Mouse (Mus musculus): ENCODE data around the gene Cog4. TPM values are rescaled to one million over a fixed set of nuclear protein-coding genes. Genes with fewer than 3 reads are reported as not detected.
A peak's percentile ranks its signal among the peaks of the same experiment; 100 is the strongest.

Cog4 gene
- polyA plus RNA-seq (2016; fragmentation: Nextera tagmentation; extraction: Ambion mirVana): 77.0 and 77.7 TPM in 2 replicates

GRCm38 (mm10) chr8:110846405-110847170, at the start of gene Cog4, which contains the start of gene Sf3b3:
Cog4 (plus strand) TSS chr8:110846600.
Sf3b3 (minus strand) TSS chr8:110846787.
- Histone ChIP-seq H3K4me3 (peak within 1 kb of the TSS; percentile 87), H3K4me1 (peaks cover 14% of the 10 kb centered on the region; the same call in 1 of the 2 replicates), H3K9me3 (no peaks in the 10 kb centered on the region), H3K27ac (peak within 1 kb of the TSS; percentile 61), H3K9ac (peak within 1 kb of the TSS; percentile 89), H3K4me2 (replicated peaks) (peak within 1 kb of the TSS; percentile 61), H3K27me3 (replicated peaks) (no peaks in the 10 kb centered on the region), H3K36me3 (peaks cover 44% of the 10 kb centered on the region)
- ATAC-seq (ENCODE audit: low FRiP score, low read depth): peak; percentile 92
- WGBS: under 1% methylated on average over 53 of the region's 53 CpGs

DNA sequence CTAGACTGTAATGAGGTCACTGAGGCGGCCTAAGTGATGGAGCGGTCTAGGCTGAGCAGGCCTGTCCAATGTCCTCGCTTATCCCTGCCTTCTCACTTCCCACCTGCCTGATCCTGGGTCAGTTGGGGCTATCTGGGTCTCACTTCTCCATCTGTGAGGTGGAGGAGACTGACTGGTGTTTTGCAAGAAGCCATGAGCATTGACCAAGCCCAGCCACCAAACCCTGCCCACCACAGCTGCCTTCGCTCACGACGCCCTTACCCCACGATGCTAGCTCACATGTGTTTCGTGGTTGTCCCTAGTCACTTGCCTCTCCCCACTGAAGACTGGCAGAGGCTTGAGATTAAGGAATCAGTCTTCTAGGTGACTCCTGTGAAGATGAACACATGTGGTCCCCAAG, 49.3 kb upstream of the Cog4 start:
- Histone ChIP-seq H3K4me1 (no peaks in the 10 kb centered on the region), H3K4me3 (no peak overlapping the region), H3K9ac (no peak overlapping the region), H3K36me3 (no peaks in the 10 kb centered on the region), H3K4me2 (replicated peaks) (no peak overlapping the region), H3K27ac (no peak overlapping the region), H3K27me3 (replicated peaks) (no peaks in the 10 kb centered on the region), H3K9me3 (no peaks in the 10 kb centered on the region)
- no peak for ATAC-seq (ENCODE audit: low FRiP score, low read depth)
- WGBS: 94% methylated on average over 8 of the region's 8 CpGs

DNA sequence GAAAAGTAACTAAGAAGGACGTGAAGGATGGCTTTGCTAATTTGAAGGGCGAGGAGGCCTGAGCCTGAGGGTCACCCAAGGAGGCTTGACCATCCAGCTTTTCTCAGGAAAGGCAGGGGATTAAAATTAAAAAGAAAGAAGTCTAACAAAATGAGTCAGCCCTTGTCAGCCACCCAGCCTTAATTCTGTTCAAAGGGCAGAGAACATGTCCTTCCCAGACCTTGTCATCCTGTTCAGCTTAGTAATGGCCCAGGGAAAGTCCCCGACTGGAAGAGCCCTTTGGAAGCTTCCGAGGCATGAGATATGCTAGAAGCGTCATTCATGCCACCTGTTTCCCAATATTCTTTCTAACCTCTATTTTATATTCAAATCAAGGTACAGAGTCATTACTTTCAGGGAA, 43.4 kb upstream of the Cog4 start:
- no peak for ATAC-seq (ENCODE audit: low FRiP score, low read depth)
- 87% methylated on average over 5 of the region's 5 CpGs for WGBS
- no peak overlapping the region for H3K27ac ChIP-seq

GRCm38 (mm10) chr8:110803856-110804255, 42.5 kb upstream of the Cog4 start:
- no peak overlapping the region for H3K4me3 ChIP-seq
- 95% methylated on average over 9 of the region's 9 CpGs for WGBS

More for the DNA sequence above, 43.4 kb upstream of the Cog4 start:
- Histone ChIP-seq H3K4me2 (replicated peaks) (no peak overlapping the region), H3K4me1 (no peaks in the 10 kb centered on the region), H3K27me3 (replicated peaks) (no peaks in the 10 kb centered on the region), H3K36me3 (no peaks in the 10 kb centered on the region), H3K4me3 (no peak overlapping the region), H3K9ac (no peak overlapping the region), H3K9me3 (no peaks in the 10 kb centered on the region)

DNA sequence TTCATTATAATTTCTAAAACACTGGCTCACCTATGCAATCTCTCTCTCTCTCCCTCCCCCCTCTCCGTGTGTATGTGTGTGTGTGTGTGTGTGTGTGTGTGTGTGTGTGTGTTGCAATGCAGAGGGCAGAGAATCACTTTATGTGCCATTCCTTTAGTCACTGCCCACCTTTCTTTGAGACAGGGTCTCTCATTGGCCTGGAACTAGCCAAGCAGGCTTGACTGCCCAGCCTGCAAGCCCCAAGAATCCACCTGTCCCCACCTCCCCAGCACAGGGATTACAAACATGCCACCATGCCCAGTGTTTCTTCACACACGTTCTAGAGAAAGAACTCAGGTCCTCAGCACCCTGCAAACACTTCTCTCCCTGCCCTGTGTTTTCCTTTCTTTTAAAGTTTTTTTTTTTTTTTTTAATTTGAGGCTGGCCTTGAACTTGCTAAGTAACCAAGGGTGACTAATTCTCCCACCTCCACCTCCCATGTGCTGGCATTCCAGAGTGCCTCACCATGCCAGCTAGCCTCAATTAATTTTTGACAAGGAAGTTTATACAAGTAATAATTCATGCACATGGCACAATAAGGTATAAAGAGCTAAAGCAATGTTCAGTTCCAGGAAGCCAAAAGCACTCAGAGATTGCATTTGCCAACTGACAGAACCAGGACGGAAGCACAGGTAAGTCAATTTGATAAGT, 41.4 kb upstream of the Cog4 start:
- no peaks in the 10 kb centered on the region for H3K4me1 ChIP-seq
- H3K4me3 ChIP-seq: no peak overlapping the region
- H3K27me3 ChIP-seq (replicated peaks): no peaks in the 10 kb centered on the region
- H3K9me3 ChIP-seq: no peaks in the 10 kb centered on the region
- WGBS: 68% methylated on average over 3 of the region's 3 CpGs
- no peak overlapping the region for H3K27ac ChIP-seq
- H3K9ac ChIP-seq: no peak overlapping the region
- no peak for ATAC-seq (ENCODE audit: low FRiP score, low read depth)
- H3K36me3 ChIP-seq: peaks cover 15% of the 10 kb centered on the region
- no peak overlapping the region for H3K4me2 ChIP-seq (replicated peaks)

More at GRCm38 (mm10) chr8:110803856-110804255, 42.5 kb upstream of the Cog4 start:
- Histone ChIP-seq H3K27ac (no peak overlapping the region), H3K4me1 (no peaks in the 10 kb centered on the region), H3K9ac (no peak overlapping the region), H3K4me2 (replicated peaks) (no peak overlapping the region), H3K27me3 (replicated peaks) (no peaks in the 10 kb centered on the region), H3K36me3 (peaks cover 3% of the 10 kb centered on the region), H3K9me3 (no peaks in the 10 kb centered on the region)
- no peak for ATAC-seq (ENCODE audit: low FRiP score, low read depth)

DNA sequence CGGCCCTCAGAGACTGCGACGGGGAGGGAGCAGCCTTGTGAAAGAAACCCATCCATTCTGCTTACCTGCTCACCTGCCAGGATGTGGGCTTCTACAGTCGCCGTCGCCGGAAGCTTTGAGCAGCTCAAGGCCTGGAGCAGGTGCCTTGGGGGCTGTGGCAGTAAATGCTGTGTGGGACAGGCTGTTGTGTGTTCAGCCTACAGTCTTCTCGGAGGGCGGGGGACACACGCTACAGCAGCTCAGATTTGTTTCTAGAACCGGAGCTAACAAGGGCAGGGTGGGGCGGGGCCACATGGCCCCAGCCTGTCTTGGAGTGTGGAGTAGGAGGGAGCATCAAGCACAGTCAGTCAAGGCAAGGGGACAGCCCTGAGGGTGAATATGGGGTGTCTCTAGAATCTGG, 40.7 kb upstream of the Cog4 start, which contains the start of gene Il34:
Gene Il34, minus strand, starts transcription at position 256 of the 400 bp plus-strand sequence.
- Histone ChIP-seq H3K4me1 (no peaks in the 10 kb centered on the region), H3K9ac (no peak within 1 kb of the TSS), H3K27me3 (replicated peaks) (no peaks in the 10 kb centered on the region), H3K9me3 (no peaks in the 10 kb centered on the region), H3K27ac (no peak within 1 kb of the TSS), H3K36me3 (peaks cover 22% of the 10 kb centered on the region), H3K4me3 (no peak within 1 kb of the TSS), H3K4me2 (replicated peaks) (no peak within 1 kb of the TSS)
- no peak for ATAC-seq (ENCODE audit: low FRiP score, low read depth)
- 48% methylated on average over 12 of the region's 12 CpGs for WGBS

- H3K4me2 ChIP-seq (replicated peaks): no peak overlapping the region
- H3K4me1 ChIP-seq: no peaks in the 10 kb centered on the region
- peaks cover 26% of the 10 kb centered on the region for H3K36me3 ChIP-seq
- H3K9ac ChIP-seq: no peak overlapping the region
- H3K27me3 ChIP-seq (replicated peaks): no peaks in the 10 kb centered on the region
- no peak for ATAC-seq (ENCODE audit: low FRiP score, low read depth)
- no peak overlapping the region for H3K4me3 ChIP-seq
- no peak overlapping the region for H3K27ac ChIP-seq
- no peaks in the 10 kb centered on the region for H3K9me3 ChIP-seq
- WGBS: 91% methylated on average over 1 of the region's 1 CpGs
These were observed 40.3 kb upstream of the Cog4 start for GRCm38 (mm10) chr8:110806146-110806545.

GRCm38 (mm10) chr8:110808495-110809472, 37.6 kb upstream of the Cog4 start:
- no peak overlapping the region for H3K4me2 ChIP-seq (replicated peaks)
- no peak overlapping the region for H3K27ac ChIP-seq
- 70% methylated on average over 13 of the region's 13 CpGs for WGBS
- no peak overlapping the region for H3K9ac ChIP-seq
- no peak for ATAC-seq (ENCODE audit: low FRiP score, low read depth)
- no peaks in the 10 kb centered on the region for H3K27me3 ChIP-seq (replicated peaks)
- no peak overlapping the region for H3K4me3 ChIP-seq
- H3K4me1 ChIP-seq: no peaks in the 10 kb centered on the region
- H3K36me3 ChIP-seq: peaks cover 53% of the 10 kb centered on the region
- no peaks in the 10 kb centered on the region for H3K9me3 ChIP-seq

DNA sequence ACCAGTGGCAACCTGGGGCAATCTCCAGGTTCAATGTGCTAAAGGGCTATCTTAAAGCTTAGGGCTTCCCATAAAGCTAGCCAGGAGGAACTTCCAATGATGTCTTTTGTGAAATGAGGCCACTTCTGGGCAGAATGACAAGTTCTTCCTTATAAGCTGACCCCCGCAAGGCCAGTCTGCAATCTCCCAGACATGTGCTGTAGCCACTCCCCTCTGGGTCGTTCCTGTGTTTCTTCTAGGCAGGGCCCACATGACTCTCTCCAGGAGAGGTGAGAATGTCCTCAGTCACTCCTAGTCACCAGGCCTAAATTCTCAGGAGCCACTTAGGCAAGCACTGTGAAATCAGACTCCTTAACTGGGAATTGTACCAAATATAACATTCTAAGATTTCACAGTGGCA, 36.6 kb upstream of the Cog4 start:
- H3K4me2 ChIP-seq (replicated peaks): no peak overlapping the region
- H3K27me3 ChIP-seq (replicated peaks): no peaks in the 10 kb centered on the region
- no peak overlapping the region for H3K9ac ChIP-seq
- H3K27ac ChIP-seq: no peak overlapping the region
- H3K4me1 ChIP-seq: no peaks in the 10 kb centered on the region
- peaks cover 63% of the 10 kb centered on the region for H3K36me3 ChIP-seq
- WGBS: 66% methylated on average over 2 of the region's 2 CpGs
- no peaks in the 10 kb centered on the region for H3K9me3 ChIP-seq
- no peak overlapping the region for H3K4me3 ChIP-seq
- ATAC-seq (ENCODE audit: low FRiP score, low read depth): no peak

DNA sequence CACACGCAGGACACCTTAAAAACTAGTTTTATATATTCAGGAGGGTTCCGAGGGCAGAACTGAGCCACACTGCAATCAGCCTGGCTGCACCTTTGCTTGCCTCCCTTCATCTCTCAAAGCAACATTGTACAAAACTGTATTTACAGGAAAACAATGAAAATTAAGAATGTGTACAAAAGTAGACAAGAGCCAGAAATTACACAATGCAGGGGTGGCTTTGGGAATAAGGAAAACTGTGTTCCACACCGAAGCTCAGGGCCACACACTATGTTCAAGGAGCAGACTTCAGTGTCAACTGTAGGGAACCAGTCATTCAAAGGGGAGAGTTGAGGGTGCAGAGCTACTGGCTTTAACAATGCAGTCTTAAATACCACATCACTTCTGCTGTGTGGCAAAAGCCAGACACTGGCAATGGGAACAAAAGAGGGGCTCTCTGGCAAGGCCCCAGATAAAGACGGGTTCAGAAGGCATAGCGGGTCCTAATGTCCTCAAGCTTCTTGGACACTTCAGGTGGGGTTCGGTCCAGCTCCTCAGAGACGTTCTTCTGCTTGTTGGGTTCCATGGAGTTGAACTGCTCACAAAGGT, 35.8 kb upstream of the Cog4 start:
- no peaks in the 10 kb centered on the region for H3K9me3 ChIP-seq
- no peak overlapping the region for H3K27ac ChIP-seq
- H3K4me2 ChIP-seq (replicated peaks): no peak overlapping the region
- H3K36me3 ChIP-seq: peaks cover 71% of the 10 kb centered on the region
- no peaks in the 10 kb centered on the region for H3K27me3 ChIP-seq (replicated peaks)
- no peak for ATAC-seq (ENCODE audit: low FRiP score, low read depth)
- no peak overlapping the region for H3K4me3 ChIP-seq
- H3K4me1 ChIP-seq: no peaks in the 10 kb centered on the region
- no peak overlapping the region for H3K9ac ChIP-seq
- WGBS: 87% methylated on average over 7 of the region's 7 CpGs

DNA sequence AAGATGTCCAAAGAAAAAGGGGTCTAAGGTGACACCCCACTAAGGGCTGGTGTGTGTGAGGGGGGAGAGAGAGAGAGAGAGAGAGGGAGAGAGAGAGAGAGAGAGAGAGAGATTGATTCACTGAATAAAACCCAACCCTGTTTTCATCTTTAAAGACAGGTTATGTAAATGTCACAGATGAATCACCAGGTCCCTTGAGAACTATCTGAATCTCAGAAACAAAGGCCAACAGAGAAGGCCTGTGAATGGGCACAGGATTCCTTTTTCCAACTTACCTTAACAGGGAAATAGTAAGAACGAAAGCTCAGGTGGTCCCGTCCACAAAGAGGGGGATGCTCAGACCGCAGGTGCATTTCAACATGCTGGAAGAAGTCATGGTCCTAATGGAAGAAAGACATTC, 35.3 kb upstream of the Cog4 start:
- H3K36me3 ChIP-seq: peaks cover 76% of the 10 kb centered on the region
- WGBS: 94% methylated on average over 3 of the region's 3 CpGs
- no peak overlapping the region for H3K4me2 ChIP-seq (replicated peaks)
- no peaks in the 10 kb centered on the region for H3K4me1 ChIP-seq
- H3K9me3 ChIP-seq: no peaks in the 10 kb centered on the region
- no peak overlapping the region for H3K9ac ChIP-seq
- H3K4me3 ChIP-seq: no peak overlapping the region
- no peak for ATAC-seq (ENCODE audit: low FRiP score, low read depth)
- H3K27me3 ChIP-seq (replicated peaks): no peaks in the 10 kb centered on the region
- H3K27ac ChIP-seq: no peak overlapping the region
